Mouse (Mus musculus): ENCODE data around the gene Dntt.

Dntt gene

DNA sequence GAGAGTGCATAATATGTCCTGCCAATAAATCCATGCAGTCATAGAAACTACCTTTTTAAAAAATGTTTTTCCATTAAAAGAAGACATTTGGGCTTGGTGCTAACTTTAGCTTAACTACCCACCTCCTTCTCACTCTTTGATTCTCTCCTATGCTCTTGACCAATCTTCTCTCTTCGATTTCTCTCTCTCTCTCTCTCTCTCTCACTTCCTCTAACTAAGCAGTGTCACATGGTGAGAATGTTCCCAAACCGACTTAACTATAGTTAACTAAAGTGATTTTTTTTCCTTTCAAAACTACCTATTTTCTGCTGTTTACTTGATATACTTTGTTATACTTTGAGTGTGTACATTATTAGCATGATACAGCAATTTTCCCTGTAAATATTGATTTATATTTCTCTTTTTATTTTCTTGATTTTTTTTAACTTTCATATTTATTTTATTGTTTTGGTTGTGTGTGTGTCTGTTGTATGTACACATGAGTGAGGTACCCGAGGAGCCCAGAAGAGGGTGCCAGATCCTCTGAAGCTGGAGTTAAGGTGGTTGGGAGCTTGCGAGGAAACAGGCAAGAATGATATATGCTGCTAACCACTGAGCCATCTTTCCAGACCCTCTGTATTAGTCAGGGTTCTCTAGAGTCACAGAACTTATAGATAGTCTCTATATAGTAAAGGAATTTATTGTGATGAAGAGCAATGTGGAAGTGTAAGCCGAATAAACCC, 20.2 kb upstream of the Dntt start:
- DNase-seq (ENCODE audit: low read depth) = no peak

DNA sequence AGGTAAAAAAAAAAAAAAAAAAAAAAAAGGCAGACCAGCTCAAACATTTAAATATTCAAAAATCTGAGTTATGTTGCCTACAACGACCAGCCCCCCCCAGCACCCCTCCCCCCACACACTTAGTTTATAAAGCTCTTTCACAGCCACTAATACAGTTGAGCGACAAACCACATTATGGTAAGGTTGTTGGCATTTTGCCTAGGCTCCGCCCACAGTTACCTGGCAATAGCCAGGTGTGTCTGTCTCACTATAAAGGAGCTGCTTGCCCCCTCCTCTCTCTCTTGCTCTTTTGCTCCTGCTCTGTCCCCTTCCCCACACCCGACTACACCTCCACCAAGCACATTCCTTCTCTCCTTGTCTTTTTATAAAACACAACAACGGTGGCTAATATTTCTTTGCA, 17.4 kb upstream of the Dntt start:
- DNase-seq (ENCODE audit: low read depth) = no peak

DNA sequence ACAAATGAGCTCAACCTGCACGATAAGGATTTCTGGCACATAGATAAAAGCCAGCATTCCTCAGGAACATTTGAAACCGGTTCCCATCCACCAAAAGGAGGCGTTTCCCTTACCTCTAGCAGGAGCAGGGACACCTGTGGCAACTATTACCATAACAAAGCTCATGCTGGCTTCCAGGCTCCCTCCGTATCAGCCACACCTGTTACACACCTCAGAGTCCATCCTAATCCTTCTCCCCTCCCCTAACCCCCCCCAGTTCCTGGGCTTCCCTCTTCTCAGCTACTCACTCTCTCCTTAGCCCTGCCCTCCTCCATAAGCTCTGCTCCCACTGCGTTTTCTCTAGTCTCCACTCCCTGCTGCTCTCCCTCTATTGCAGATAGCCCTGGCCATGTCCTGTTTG, 15.5 kb upstream of the Dntt start:
- DNase-seq (ENCODE audit: low read depth) = no peak

GRCm38 (mm10) chr19:41014003-41014402, 15.1 kb upstream of the Dntt start:
- no peak for DNase-seq (ENCODE audit: low read depth)

DNA sequence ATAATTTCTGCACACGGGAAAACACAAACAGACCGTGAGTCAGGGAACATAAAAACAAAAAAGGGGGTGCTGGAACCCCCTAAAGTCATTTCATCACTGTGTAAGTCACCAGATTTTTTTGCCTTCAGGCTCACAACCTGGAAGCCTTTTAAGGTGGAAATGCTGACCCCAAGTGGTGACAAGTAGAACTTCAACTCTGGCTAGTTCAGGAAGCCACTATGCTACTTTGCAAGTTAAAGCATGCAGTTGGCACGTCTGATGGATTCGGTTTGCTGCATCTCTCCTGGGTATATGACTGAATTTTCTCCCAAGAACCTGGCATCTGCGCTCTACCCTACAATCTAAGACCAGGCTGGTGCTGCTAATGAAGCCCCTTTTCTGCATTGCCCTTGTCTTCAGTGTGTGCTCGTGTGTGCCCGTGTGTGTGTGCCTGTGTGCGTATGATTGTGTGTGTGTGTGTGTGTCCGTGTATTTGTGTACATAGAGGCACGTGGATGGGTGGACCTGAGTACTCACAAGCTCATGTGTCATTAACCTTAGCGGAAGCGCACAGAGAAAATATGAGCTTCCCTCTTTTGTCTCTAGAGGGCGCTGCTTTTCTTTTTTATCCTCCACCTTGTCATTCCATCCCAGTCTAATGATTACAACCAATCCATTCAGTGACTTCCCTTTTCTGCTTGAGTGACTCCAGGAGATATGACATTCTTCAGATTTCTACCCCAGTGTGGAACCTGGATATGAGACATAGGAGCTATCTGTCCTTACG, 12.9 kb upstream of the Dntt start:
- DNase-seq (ENCODE audit: low read depth) = peak; percentile 85

DNA sequence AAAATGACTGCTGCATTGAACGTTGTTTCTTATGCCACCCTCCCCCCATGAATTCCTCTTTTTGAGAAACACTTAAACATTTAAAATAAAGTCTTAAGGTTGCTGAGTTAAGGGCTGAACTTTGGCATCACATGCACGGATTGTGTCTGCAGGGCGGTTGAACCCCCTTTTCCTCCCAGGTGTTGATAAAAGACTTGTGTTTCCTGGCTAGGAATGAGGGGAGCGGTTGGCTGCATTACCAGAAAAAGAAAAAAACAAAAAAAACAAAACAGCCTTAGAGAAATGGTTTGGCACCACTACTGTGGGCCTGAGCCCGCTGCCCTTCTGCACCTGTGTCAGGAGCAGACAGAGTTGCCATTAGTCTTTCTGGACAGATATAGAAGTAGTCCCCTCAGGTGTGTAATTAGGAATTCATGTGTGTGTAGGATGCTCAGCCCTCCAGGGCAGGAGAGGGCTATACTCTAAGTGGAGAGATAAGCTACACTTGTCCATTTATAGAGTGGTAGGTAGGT, 9.9 kb upstream of the Dntt start:
- no peak for DNase-seq (ENCODE audit: low read depth)

DNA sequence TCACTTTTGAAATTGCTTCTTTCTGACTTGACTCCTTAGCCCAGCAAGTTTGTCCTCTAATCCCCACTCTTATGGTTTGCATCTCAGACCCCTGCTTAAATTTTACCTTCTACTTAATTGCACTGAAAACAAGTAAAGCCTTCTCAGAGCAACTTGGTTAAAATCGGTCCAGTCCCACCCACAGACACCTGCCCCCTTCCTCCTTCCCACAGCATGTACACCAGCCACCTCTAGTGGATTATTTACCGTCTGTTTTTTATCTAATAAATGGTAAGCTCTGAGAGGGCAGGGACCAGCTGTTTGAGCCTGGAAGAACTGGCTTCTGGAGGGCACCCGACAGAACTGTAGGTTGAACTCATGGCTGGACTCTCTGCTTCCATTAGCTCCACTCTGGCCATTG, 8.5 kb upstream of the Dntt start:
- DNase-seq (ENCODE audit: low read depth) = no peak

- DNase-seq (ENCODE audit: low read depth) = no peak
Measured at GRCm38 (mm10) chr19:41022244-41022643, 6.8 kb upstream of the Dntt start.

- no peak for DNase-seq (ENCODE audit: low read depth)
Measured at GRCm38 (mm10) chr19:41026551-41026950, 2.5 kb upstream of the Dntt start.

GRCm38 (mm10) chr19:41027024-41027423, 2.1 kb upstream of the Dntt start:
- DNase-seq (ENCODE audit: low read depth) = no peak

DNA sequence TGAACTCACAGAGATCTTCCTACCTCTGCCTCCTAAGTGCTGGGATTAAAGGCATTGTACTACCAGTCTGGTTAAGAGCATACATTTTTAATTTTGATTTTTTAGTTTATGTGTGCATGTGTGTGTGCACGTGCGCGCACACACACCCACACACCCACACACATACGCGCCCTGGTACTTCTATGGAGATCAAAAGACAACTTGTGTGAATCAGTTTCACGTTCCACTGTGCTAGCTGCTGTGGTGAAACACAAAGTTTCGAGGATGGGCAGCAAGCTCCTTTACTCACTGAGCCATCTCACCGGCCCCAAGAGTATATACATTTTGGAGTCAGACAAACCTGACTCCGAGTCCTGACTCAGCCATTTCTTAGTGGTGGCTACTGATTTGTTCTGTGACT, 1.5 kb upstream of the Dntt start:
- no peak for DNase-seq (ENCODE audit: low read depth)

DNA sequence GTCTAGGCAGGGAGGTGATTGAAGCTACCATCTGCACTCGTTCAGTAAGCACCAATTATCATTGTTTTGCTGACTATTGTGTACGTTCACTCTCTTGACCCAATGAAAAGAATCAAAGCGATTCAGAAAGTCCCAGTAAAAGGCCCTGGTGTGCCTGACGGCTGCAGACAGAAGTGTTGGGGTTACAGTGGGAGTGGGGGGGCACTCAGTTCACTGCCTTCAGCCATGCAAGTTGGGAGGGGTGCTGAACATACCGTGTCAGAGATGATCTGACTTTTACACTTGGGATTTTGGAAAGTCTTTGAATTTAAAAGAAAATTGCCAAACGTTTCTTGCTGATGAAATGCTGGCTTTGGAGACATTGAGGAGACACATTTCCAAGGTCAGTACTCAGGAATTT, 1.1 kb downstream of the Dntt start:
- no peak for DNase-seq (ENCODE audit: low read depth)

DNA sequence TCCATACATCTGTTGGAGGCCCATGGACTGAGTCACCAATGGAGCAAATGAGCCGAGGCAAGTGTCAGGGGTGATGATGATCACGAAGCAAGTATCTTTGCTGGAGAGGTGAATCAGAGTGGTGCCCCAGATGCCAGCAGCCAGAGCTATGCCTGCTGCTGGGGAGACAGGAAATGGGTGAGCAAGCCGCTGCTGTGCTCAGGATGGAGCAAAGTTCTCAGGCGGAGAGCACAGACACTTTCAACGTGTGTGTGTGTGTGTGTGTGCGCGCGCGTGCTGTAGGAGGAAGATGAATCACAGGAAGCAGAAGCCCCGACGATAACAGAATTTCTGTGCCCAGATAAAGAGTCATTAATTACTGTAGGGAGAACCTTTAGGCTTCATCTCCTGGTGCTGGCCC, 1.9 kb downstream of the Dntt start:
- no peak for DNase-seq (ENCODE audit: low read depth)

DNA sequence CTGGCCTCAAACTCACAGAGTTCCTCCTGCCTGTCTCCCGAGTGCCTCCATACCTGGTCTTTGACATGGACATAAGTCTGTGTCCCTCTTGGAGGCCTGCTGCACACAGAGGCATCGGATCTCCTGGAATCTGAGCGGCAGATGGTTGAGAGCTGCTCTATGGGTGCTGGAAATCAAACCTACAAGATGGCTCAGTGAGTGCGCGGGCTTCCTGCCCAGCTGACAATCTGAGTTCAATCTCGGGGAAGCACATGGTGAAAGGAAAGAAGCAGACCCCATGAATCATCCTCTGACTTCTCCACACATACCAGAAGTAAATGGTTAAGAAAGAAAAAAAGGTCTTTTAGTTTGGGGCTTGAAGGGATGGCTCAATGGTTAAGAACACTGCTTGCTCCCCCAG, 2.8 kb downstream of the Dntt start:
- DNase-seq (ENCODE audit: low read depth) = peak; percentile 12

DNA sequence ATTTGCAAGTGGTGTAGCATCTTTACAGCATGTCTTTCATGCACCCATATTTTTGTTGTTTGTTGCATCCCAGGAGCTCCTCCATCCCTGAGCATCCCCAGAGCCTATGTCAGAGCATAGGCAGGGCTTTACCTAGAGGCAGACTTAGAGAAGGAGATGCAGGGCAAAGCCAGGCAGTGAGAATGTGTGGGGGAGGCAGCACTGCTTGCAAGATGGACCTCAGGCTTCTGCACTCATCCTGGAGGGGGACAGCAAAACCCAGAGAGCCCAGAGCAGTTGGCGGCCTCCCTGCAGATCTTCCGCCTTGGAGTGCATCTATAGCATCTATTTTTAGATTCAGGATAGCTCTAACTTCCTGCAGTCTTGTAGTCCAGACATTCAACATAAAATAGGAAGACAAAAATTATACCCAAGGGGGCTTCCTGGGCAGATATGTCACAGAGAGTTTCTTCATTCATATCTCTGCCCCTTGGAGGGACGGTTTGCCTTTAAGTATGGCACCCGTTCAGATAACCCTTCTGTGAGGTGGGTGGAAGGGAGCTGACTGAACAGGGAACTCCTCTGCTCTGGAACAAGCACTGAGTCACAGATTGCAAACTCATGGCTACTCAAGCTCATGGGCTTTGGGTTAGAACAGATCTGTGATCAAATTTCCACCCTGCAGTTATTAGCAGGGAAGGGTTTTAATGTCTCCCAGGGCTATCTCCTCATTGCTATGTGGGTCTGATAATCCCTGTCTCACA, 6.9 kb downstream of the Dntt start:
- no peak for DNase-seq (ENCODE audit: low read depth)

DNA sequence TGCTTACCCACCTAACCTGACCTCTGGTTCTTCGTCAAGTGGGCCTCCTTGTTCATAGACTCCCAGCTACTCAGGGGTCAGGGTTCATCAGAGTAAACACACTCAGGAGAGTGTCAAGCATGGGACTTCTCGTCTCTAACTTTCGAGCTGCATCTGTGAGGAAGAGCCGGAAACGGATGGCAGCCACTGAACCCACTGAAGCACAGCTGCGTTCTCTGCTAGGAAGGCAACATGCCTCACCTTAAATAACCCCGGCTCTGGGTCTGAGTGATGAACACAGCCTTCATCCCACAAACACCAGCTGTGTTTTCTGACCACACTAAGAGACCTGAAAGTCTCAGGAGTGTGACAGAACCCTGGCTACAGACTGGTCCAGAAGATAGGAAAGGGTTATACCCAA, 10.0 kb downstream of the Dntt start:
- no peak for DNase-seq (ENCODE audit: low read depth)

DNA sequence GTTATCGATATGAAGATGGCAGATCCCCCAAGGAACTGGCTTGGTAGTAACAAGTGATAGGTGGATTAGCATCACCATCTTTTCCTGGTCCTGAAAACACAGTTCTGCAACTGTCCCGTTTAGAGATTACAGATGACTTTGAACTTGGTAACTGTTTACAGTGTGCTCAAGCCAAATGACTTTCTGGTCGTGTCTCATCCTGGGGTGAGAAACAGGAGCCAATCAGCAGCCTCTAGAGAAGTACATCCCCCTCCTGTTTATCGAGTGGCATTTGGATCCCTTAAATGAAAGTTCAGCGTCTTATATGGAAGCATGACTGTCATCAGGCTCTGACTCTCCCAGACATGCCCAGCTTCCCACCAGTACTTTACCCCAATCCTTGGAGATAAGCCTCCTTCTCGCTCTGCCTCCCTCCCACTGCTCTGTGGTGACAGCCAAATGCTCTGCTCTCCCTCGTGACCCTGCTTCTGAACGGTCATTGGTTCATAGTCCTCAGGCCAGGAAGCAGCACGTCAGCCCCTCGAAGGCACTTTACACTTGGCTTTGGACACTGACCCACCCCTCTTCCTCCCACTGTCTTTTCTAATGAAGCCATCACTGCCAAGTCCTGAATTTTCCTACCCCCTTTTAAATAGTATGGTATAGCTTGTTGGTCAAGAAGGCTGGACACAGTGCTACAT, 16.2 kb downstream of the Dntt start:
- no peak for DNase-seq (ENCODE audit: low read depth)

GRCm38 (mm10) chr19:41047437-41048186, 18.5 kb downstream of the Dntt start:
- DNase-seq (ENCODE audit: low read depth) = peak; percentile 18

DNA sequence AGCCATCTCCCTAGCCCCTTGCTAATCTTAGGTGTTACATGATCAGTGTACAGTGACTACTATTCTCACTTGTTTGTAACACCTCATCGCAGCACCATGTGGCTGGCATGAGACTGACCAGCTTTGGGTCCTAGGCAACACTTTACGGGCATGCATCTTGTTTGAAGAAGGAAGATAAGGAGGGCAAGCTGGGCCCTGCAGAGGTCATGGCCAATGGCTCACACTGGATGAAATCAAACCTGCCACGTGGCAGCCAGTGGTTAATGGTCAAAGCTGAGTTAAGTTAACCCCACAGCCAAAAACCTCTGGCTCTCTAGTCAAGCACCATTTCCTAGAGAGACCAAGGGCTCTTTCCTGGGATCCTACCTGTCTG, 19.1 kb downstream of the Dntt start:
- DNase-seq (ENCODE audit: low read depth) = no peak

GRCm38 (mm10) chr19:41051714-41052113, 22.6 kb downstream of the Dntt start:
- DNase-seq (ENCODE audit: low read depth) = no peak

- no peak for DNase-seq (ENCODE audit: low read depth)
Measured at GRCm38 (mm10) chr19:41052247-41052646, 23.2 kb downstream of the Dntt start.

DNA sequence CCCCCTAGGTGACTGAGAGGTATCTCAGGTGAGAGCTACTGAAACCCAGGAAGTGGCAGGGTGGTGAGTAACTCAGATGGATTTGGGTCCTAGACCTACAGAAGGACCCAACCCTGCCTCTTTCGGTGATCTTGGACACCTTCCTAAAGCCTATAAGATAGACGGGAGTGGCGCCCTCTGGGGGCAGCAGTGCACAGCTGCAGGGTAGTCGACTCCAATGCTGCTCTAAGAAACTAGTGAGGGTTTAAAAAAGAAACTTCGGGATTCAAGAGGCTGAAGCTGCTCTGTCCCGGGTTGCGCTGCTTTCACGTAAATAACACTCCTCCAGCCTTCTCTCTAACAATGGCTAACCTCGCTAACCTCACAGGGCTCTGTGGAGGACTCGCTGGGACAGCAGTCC, 24.5 kb downstream of the Dntt start:
- peak; percentile 14 for DNase-seq (ENCODE audit: low read depth)
